Mouse (Mus musculus) A20 (cell line): ENCODE data around the gene Dgkh.
"Not testable (repeated sequence)": the region's sequence is repeated elsewhere in the genome, so short reads cannot be mapped to it uniquely, and the experiment has no call there.

ENCODE experiments used
- DNase-seq: peaks from one replicate; pipeline ENCODE4 v3.0.0-alpha.2; 2011; ENCODE audit warnings: low read depth, low spot score

The Dgkh gene

DNA sequence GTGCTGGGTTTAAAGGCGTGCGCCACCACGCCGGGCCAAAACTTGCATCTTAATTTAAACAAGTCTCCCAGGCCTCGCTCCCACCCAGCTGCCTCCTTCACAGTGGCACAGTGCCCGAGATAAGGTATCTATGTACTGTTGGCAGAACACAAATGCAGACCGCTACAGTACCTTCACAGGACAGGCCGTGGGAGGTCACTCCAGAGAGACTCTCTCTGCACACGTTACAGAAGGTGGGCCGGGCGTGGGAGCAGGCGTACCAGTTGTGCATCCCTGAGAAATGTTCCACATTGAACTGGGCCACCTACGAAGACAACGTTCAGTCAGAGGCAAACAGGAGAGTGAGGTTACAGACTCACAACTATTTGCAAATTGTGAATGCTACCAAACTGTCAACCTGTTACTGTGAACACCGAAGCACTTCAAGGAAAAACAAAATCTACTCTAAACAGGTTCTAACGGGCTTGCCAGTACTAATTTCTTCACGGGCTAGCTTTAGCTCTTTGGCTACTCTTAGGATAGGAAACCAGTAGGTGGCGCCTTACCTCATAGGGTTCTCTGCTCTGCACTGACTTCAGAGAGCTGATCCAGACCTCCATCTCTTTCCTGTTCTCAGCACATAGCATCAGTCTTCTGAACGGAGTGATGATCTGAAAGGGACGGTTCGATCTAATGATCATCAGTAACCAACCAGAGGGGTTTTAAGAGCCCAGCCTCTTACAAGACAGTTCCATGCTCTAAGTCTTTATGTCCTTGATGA, 104.9 kb downstream of the Dgkh start:
- DNase-seq = peak; percentile 55

DNA sequence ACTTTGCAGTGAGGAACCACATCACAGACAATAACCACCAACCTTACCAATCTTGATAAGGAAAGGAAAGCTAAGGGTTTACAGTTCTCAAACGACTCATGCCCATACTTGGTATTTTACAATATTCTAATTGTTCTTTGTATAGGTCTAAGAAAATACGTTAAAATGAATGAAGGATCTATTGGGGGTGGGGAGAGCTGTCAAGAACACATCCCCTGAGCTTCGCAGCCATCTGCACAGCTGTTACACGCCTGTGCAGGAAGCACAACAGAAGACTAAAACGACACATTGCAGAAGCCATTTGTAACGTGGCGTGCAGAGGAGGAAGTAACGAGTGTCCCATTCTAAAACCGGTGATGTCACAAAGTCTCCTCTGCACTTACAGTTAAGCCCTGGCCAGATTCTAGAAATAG, 113.7 kb downstream of the Dgkh start:
- DNase-seq = no peak

DNA sequence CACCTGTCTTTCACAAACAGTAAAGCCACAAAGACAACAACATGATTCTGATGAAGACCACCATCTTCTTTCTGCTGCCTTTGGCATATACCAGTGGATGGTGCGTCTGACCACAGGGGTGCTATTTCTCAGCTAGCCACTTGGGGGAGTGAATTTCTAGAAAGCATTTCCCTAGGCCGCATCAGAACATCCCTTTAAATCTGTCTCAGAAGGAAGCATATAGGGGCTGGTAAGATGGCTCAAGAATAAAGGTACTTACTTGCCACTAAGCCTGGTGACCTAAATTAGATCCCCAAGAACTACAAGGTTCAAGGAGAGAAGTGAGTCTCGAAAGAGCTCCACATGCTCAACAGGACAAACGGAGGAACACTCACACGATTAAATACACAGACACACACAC, 119.0 kb downstream of the Dgkh start:
- DNase-seq = peak; percentile 83

DNA sequence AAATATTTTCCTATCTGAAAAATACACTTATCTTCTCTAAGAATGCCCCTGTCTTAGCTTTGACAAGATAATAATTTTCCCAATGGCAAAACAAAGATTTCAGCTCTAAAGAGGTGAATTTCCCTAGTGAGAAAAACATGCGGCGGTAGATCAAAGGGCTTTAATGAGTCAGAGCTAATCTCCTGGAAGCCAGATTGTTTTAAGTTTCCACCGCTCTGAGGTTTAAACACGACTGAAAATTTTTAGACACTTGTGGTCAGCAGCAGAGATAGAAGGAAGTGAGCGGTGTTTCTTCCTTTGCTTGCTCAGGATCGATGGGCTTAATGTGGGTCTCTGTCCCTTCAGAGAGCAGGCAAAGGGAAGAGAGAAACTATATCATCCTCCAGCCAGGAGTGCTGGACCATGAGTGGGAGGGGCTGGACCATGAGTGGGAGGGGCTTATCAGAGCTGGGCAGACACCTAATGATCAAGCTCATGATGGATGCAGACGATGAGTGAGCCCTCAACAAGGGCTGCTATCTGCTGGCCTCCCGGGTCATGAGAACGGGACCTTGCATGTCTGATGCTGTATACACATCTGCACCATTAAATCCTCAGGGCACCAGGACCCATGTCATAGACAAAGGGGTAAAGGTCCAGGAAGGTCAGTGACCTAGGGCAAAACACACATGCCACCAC, 120.3 kb downstream of the Dgkh start:
- DNase-seq = no peak

DNA sequence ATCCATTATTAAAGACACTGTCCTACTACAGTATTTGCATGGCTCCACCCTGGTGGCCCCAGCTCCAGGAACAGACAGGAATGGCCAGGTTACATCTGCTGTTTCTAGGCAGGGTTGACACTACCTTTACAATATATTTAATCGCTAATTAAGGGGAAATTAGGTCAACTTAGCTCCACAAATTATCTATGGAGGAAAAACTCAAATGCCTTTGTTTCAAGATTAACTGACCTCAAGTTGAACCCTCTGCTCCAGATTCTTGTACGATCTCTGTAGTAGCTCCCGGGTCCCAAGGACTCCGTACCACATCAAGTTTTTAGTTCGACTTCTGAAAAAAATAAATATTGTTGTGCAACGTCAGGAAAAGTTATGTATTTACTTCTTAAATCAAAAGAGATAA, 137.7 kb downstream of the Dgkh start:
- DNase-seq = no peak

DNA sequence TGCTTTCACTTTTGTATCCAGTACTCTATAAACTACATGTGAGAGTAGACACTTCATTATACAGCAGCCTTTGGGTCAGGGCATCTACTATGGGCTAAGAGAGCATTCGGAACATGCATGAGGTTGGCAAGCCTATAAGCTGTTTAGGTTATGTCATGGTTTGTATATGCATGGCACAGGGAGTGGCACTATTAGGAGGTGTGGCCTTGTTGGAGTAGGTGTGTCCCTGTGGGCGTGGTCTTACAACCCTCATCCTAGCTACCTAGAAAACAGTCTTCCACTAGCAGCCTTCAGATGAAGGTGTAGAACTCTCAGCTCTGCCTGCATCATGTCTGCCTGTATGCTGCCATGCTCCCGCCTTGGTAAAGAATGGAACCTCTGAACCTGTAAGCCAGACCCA, 139.6 kb downstream of the Dgkh start:
- DNase-seq = no peak

DNA sequence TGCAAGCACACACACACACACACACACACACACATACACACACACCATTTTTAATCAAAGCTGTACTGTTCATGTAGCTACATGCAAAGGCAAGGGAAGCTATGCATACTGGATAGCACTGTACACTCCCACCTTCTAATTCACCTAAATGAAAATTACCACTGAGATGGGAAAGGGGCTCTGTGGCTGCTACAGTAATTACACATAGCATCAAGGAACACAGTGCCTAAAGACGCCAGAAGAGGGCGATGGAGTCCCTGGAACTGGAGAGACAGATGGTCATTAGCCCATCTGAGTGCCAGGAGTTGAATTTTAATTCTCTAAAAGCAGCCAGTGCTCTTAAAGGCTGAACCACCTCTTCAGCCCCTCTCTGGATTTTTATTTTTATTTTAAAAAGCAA, 142.2 kb downstream of the Dgkh start:
- DNase-seq = peak; percentile 70

DNA sequence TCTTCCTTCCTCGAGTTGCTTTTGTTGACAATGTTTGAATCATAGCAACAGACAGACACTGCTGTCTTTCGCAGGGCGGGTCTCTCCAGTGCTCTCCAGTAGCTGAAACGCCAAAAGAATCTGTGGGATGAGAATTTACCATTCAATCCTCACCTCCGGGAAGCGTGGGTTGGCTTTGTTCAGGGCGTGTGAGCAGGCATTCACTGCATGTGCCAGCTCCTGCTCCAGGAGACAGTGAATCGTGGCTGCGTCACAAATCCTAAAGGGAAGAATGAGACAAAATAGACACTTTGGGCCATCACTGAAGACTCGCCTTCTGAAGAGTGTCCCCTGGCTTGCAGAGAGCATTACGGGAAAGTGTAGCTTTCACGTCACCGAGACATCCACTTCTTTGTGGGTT, 148.4 kb downstream of the Dgkh start:
- no peak for DNase-seq

DNA sequence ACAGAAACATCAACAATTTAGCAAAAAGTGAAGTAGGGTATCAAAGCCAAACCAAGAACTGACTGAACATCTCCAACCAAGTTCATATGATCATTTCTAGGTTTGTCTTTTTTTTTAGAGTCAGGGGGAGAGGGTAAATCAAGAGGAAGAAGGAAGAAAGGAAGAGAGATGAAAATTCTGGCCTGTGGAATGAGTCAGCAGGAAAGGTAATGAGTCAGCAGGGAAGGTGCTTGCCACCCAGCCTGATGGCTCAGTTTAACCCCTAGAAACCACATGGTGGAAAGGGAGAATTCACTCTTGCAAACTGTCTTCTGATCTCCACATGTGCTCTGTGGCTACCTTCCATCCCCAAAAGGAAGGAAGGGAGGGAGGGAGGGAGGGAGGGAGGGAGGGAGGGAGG, 149.4 kb downstream of the Dgkh start:
- DNase-seq = peak; percentile 19

DNA sequence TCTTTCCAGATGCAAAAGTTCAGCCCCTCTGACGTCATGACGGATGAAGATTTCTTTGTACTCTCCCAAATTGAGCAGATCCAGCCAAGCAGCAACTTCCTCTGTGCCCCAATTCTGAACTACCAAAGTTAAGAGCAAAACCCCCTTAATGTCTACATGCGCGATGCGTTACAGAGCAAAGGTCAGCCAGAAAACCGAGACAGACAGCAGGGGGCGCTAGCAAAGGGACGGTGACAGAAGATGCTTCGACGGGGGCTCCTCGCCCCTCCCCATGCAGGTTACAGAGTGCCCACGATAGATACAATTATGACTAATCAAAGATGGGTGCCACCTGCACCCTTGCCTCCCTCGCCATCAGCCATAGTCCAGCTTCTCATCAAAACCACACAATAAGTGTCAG, 156.7 kb downstream of the Dgkh start:
- DNase-seq = peak; percentile 24

DNA sequence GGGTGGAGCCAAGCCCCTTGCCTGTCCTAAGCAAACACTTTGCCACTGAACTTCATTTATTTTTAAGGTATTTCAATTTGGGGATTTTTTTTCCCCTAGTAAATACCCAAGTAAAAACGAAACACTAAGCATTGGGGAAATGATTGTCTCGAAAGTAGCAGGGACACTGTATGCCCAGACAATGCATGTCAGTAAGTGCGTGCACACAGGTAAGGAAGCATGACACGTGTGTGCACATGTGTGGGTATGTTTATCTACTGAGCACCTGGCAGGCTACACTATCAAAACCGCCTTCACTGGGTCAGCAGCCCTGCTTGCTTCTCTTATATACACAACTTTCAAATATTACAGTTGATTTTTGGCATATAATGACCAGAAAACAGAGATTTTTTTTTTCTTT, 164.2 kb downstream of the Dgkh start:
- peak; percentile 61 for DNase-seq

DNA sequence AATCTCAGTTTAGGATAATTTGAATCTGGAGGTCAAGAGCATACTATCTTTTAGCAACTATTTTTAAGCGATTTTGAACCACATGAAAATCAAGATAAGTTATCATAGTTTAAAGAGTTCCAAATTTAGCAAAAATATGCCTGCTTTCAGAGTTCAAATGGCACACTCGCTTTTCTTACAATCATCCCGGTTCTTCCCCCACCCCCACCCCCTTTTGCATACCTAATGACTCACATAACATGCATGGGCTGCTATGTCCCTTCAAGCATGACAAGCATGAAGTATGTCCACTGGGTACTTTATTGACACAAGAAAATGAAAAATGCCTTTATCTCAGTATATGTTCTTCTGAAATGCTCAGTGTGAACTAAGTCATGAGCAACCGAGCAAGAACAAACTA, 166.1 kb downstream of the Dgkh start:
- peak; percentile 80 for DNase-seq

DNA sequence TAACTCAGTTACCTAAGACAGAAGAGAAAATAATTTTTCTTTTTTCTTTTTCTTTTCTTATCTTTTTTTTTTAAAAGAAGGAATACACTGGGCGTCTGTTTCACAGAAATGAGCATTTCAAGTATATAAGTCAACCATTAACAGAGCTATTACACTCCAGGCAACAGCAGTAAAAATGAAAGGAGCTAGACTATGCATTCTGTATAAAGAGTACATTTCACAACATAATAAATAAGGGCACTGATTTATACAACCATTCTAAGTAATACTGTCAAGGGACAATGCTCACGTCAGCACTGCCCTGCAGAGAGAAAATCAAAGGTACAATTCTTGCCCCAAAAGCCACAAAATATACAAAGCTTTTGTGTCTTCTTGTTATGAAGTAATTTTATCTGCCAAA, 168.3 kb downstream of the Dgkh start:
- DNase-seq = no peak

DNA sequence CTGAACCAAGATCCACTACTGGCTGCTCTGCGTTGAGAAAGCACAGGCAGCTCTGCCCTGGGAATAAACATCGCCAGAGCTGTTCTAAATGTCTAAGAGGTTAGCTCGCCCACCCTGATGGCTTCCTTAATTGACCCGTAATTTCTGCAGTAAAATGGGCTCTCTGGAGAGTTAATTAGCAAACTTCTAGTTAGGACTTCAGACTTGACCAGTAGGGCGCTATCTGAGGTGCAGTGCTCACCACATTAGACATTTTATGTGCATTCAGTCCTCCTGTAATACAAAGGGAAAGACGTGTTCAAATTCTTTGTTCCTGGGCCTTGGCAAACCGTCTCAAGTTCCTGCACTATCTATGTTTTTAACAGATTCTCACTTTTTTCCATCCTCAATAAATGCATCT, 169.4 kb downstream of the Dgkh start:
- DNase-seq = no peak

DNA sequence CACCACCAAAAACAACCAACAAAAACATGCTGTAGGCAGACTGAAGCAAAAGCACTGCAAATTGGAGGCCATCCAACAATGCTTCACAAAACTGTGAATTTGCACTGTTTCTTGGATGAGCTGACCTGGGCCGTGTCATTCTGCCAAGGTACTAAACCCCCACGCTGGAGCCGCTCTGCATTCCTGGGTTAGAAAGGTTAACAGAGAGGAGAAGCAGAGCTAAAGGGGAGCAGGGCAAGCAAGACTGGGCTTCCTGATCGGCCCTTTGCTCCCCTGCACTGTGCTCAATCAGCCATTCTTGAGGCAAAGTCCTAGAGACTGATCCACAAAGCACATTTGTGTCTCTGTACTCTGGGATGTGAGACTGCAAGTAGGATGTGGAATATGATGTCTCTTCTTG, 170.5 kb downstream of the Dgkh start:
- no peak for DNase-seq

DNA sequence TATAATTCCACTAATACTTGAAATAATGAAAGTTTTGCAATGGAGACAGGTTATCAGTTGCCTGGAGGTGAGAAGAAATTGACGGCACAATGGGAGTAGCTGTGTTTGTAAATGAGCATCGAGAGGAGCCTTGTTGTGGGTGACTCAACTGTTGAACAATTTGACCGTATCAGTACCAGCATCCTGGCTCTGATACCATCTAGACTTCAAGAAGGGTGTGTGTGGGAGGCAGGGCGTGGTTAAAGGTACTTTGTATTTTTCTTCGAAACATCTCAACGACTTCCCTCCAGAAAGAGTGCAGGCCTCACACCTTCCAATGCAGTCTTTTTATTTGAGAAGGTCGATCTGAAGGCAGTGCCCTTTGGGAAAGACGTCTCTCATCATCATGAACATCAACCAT, 173.5 kb downstream of the Dgkh start:
- no peak for DNase-seq

DNA sequence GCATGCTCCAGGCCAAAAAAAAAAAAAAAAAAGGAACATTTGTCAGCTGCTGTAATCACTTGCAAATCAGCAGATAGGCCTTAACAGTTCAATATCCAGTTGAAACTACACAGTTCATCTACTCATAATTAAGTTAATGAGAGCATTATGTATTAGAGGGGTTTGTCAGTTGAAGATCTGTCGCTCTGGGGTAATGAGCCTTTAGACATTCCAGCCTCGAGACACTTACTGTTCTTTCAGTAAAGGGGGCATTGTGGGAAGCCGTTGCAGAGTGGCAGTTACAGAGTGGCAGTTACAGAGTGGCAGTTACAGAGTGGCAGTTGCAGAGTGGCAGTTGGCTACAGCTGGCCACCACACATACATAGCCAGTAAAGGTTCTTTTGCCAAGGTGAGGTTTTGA, 177.7 kb downstream of the Dgkh start:
- not testable (repeated sequence) for DNase-seq

DNA sequence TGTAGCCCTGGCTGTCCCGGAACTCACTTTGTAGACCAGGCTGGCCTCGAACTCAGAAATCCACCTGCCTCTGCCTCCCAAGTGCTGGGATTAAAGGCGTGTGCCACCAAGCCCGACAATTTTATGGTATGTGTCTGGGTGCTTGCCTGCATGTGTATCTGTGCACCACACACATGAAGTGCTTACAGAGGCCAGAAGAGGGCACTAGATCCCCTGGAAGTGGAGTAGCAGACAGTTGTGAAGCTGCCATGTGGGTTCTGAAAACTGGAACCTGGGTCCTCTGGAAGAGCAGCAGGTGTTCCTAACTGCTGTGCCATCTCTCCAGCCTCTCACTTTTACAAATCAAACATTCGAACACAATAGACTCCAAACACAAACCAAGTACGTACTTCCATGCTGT, 178.9 kb downstream of the Dgkh start:
- DNase-seq = peak; percentile 56

DNA sequence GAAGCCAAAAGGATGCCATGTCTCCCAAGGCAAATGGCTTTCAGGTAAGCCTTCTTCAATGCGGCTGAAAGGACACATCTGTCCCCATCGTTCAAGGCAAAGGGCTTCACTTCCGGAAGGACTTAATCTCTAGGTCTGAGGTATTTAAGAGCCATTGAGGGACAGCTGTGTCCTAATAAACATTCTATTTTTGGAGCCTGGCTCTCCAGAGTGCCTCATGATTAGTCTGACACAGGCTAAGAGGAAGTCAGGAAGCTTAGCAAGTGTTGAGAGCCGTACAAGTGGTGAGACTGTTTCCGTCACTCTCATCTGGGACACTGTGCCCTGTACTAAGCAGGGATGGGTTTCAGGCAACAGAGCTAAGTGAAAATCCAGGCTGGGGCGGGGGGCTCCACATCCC, 183.8 kb downstream of the Dgkh start:
- no peak for DNase-seq

DNA sequence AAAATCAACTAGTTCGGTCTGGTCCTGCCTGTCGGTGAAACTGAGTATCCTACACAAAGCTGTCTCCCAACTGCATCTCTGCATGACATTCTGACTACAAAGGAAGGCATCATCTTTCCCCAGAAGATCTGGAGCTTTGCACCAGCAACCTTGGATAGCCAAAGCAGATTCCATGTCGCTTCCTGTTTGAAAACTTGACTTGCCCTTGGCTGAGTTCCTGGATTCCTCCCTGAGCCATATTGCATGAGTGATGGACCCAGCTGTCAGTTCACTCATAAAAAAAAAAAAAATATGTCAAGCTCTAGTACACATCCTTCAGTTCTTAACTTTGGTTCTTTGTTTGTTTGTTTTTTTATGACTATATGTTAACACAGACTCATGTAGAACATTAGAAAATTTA, 191.3 kb downstream of the Dgkh start:
- no peak for DNase-seq

DNA sequence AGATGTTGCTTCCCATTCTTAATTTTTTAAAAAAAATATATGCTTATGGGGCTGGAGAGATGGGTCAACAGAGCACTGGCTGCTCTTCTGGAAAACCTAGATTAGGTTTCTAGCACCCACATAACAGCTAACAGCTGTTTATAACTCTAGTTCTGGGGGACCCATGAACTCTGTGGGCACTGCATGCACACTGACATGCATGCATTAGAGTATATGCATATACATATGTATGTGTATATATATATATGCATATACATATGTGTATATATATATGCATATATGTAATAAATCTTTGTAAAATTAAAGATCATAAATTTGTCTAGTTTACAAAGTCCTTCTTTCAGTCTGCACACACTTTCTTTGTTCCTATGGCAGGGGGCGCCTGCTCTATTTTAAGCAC, 192.8 kb downstream of the Dgkh start:
- no peak for DNase-seq

DNA sequence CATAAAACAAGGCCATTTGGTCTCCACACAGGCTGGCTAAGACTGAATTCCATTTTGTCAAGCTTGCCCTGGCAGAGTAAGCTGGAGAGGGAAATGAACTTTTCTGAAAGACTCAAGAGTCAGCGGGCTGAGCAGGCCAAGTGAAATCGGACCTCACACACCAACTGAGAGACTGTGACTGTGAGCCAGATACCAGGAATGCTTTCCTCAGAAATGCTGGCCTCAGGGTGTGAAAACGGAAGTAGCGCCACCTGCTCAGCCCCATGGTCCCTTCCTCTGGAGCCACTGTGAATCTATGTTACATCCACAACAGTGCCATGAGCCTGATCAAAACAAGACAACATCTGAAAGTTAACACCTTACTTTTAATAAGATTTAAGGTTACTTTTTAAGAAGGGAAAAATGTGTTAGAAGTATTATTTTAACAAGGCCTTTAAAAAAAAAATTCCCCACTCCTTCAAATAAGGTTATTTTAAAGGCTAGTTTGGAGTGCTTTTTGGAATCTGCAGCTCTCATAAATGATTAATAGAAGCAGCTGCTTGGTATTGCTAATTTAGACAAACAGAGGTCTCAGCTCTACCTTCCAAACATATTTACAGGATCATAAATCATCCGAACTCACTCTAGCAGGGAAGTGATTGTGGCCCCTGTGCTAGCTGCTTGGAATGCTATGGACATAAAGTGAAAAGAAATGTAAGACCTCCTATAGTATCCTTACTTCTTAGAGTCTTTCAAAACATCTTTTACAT, 193.8 kb downstream of the Dgkh start:
- no peak for DNase-seq

DNA sequence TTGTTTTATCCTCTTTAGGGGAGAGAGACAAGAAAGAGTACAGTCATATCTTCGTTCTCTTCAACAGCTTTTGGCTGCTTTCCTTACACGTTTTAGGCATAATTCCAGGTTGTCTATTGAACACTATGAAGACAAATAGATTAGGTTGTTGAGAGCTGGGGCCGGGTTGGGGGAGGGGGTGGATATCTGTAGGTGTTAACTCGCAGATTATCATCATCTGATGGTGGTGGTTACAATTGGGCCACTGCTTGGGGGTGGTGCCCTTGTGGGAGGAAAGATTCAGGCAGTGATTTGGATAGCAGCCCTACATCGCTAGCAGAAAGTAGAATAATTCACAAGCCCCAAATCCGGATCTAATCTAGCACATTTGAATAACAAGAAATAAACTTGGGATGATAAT, 195.0 kb downstream of the Dgkh start:
- DNase-seq = no peak
